Mouse (Mus musculus): Measurements from ENCODE around the gene Cdk5rap3. TPM values are rescaled to one million over a fixed set of nuclear protein-coding genes. Genes with fewer than 3 reads are reported as not detected.

Gene Cdk5rap3
- total RNA-seq, 2 experiments from 2014 or later, result 30.0 to 39.3 TPM

DNA sequence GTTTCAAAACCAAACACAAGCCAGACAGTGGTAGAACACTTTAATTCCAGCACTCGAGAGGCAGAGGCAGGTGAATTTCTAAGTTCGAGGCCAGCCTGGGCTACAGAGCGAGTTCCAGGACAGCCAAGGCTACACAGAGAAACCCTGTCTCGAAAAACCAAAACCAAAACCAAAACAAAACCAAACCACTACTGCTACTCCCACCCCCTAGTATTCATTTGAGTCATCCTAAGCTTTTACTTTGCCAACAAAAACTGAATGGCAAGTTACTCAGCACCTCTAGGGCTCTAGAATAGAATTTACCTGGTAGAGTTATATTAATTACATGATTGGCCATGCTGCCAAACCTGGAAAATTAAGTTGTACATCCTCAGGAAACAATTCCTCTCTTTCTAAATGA lies 56.7 kb downstream of the Cdk5rap3 start:
- DNase-seq, result no peak

DNA sequence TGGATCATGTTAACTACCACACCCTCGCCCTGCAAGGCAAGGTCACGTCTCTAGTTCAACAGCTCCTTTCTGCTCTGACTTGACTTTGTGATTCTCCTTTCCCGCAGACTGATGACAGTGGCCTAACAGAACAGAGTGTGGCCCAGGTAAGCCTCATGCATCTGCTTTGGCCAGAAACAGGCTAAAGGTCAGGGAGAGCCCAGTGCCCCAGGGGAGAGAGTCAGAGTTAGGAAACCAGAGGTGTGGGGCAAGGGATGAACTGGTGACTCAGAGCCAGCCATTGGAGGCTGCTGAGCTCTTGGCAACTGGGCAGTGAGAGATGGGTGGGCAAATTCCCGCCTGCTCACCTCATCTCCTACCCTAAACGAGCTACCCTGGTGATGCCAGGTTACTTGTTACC lies 58.9 kb downstream of the Cdk5rap3 start:
- DNase-seq, result no peak

Other genes with a start within 250 kb of the Cdk5rap3 start
- gene Snx11, start 138.9 kb downstream of the Cdk5rap3 start, total RNA-seq (2021), result 10 to 100 TPM; 10.5 to 11.6 TPM
- gene Cbx1, start 127.4 kb downstream of the Cdk5rap3 start, total RNA-seq (2021), result 10 to 100 TPM; 45.4 to 58.1 TPM
- 100 to 1,000 TPM; 194 to 201 TPM for gene Nfe2l1, start 86.5 kb downstream of the Cdk5rap3 start, total RNA-seq (2021)
- 10 to 100 TPM; 47.2 to 55.1 TPM for gene Copz2, start 66.6 kb downstream of the Cdk5rap3 start, total RNA-seq (2021)
- gene Prr15l, start 11.6 kb upstream of the Cdk5rap3 start, total RNA-seq (2021), result not detected
- gene Pnpo, start 27.5 kb upstream of the Cdk5rap3 start, total RNA-seq (2021), result 1 to 10 TPM; 8.4 to 9.4 TPM
- 10 to 100 TPM; 15.2 to 15.9 TPM for gene Sp2, start 66.5 kb upstream of the Cdk5rap3 start, total RNA-seq (2021)
- under 1 TPM; 0.21 to 0.77 TPM for gene Sp6, start 96.9 kb upstream of the Cdk5rap3 start, total RNA-seq (2021)
- 10 to 100 TPM; 11.3 to 11.4 TPM for gene Scrn2, start 113.4 kb upstream of the Cdk5rap3 start, total RNA-seq (2021)
- gene Lrrc46, start 124.9 kb upstream of the Cdk5rap3 start, total RNA-seq (2021), result under 1 TPM in 1 of 2 experiments, not detected in 1; 0.16 TPM
- 10 to 100 TPM; 45.1 to 45.6 TPM for gene Mrpl10, start 125.1 kb upstream of the Cdk5rap3 start, total RNA-seq (2021)
- 1 to 10 TPM; 3.4 to 6.4 TPM for gene Osbpl7, start 134.1 kb upstream of the Cdk5rap3 start, total RNA-seq (2021)
- gene Tbx21, start 198.8 kb upstream of the Cdk5rap3 start, total RNA-seq (2021), result 1 to 10 TPM; 1.3 to 1.7 TPM
- 1 to 10 TPM; 7.1 to 9.9 TPM for gene Tbkbp1, start 235.0 kb upstream of the Cdk5rap3 start, total RNA-seq (2021)